Mouse (Mus musculus): Measurements from ENCODE around the gene Gpr1. TPM values are rescaled to one million over a fixed set of nuclear protein-coding genes. Genes with fewer than 3 reads are reported as not detected.
A peak's percentile ranks its signal among the peaks of the same experiment; 100 is the strongest.

The Gpr1 gene
- total RNA-seq, 1 experiment = 1.3 TPM

- Histone ChIP-seq H3K4me3 (ENCODE audit: insufficient read depth in 1 of 2, low read depth in 1 of 2, low read length in 2 of 2, poor library complexity in 1 of 2, severe bottlenecking in 1 of 2) (peak overlapping the region; percentile 39 to 46), H3K4me1 (ENCODE audit: control insufficient read depth in 2 of 2, insufficient read depth in 2 of 2, low read length in 2 of 2, poor library complexity in 1 of 2) (peaks cover 0 to 19% of the 10 kb centered on the region in 2 experiments; a peak in 2 of 4 replicates), H3K9me3 (ENCODE audit: control insufficient read depth, insufficient read depth, low read depth, low read length) (no peaks in the 10 kb centered on the region), H3K9ac (ENCODE audit: insufficient read depth, low read depth, low read length, poor library complexity, severe bottlenecking) (peak overlapping the region; percentile 41; the same call in 1 of the 2 replicates), H3K27ac (ENCODE audit: insufficient read depth, low read depth, low read length, poor library complexity, severe bottlenecking) (peak overlapping the region; percentile 78), H3K36me3 (ENCODE audit: control insufficient read depth, insufficient read depth, low read length, poor library complexity, severe bottlenecking) (peaks cover under 1% of the 10 kb centered on the region)
- no peak for DNase-seq (ENCODE audit: low read depth, low spot score)
- in situ Hi-C loops (cut with MboI; ENCODE audit: low sequenced_read_pairs in 2 of 2, unreplicated experiment in 2 of 2) = no loop called here
- TF ChIP-seq MAFK (IDR thresholded peaks at IDR 0.05; ENCODE audit: insufficient read depth, low read depth, low read length) = no peak
These were observed 669 bp downstream of the Gpr1 start for GRCm38 (mm10) chr1:63213478-63214270.

DNA sequence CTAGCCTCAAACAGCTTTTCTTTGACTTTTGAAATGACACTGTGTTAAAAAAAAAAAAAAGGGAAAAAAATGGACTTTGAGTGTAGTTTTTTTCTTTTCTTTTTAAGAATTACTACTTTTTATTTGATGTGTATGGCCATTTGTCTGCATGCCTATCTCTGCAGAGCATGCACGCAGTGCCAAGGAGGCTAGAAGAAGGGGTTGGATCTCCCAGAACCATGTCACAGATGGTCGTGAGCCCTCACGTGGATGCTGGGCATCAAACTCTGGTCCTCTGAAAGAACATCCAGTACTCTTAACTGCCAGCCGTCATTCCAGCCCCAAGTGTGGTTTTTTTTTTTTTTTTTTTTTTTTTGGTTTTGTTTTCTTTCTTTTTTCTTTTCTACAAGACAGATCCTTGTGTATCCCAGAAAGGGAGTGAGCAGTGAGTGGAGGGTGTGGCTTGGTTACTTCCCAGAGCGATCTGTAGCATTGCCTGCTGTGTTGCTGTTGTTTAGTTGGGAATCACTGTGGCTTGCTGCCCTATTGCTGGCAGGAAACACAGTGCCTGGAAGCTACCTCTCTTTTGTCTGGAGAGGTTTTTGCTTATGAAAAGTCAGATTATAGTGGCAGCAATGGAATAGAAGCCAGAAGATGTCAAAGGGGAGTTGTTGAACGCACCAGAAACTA lies 4.3 kb downstream of the Gpr1 start:
- Histone ChIP-seq H3K4me3 (ENCODE audit: insufficient read depth in 1 of 2, low read depth in 1 of 2, low read length in 2 of 2, poor library complexity in 1 of 2, severe bottlenecking in 1 of 2) (peak overlapping the region in 1 of 2 experiments; percentile 17; a peak in 1 of 4 replicates), H3K4me1 (ENCODE audit: control insufficient read depth in 2 of 2, insufficient read depth in 2 of 2, low read length in 2 of 2, poor library complexity in 1 of 2) (peaks cover 6 to 18% of the 10 kb centered on the region in 2 experiments), H3K9ac (ENCODE audit: insufficient read depth, low read depth, low read length, poor library complexity, severe bottlenecking) (no peak overlapping the region), H3K36me3 (ENCODE audit: control insufficient read depth, insufficient read depth, low read length, poor library complexity, severe bottlenecking) (no peaks in the 10 kb centered on the region; the same call in 1 of the 2 replicates), H3K9me3 (ENCODE audit: control insufficient read depth, insufficient read depth, low read depth, low read length) (no peaks in the 10 kb centered on the region), H3K27ac (ENCODE audit: insufficient read depth, low read depth, low read length, poor library complexity, severe bottlenecking) (peak overlapping the region; percentile 72; the same call in 1 of the 2 replicates)
- DNase-seq (ENCODE audit: low read depth, low spot score) = no peak
- in situ Hi-C loops (cut with MboI; ENCODE audit: low sequenced_read_pairs in 2 of 2, unreplicated experiment in 2 of 2) = no loop called here
- TF ChIP-seq HCFC1 (IDR thresholded peaks at IDR 0.05; ENCODE audit: borderline replicate concordance, insufficient read depth, low read length) = peak; percentile 35; the same call in 1 of the 2 replicates
- peak; percentile 90 for TF ChIP-seq ZNF384 (IDR thresholded peaks at IDR 0.05; ENCODE audit: low read depth, low read length)
- no peak for TF ChIP-seq ZC3H11A (IDR thresholded peaks at IDR 0.05; ENCODE audit: borderline replicate concordance, low read depth, low read length)
- no peak for TF ChIP-seq CHD2 (IDR thresholded peaks at IDR 0.05; ENCODE audit: low read depth, low read length)

DNA sequence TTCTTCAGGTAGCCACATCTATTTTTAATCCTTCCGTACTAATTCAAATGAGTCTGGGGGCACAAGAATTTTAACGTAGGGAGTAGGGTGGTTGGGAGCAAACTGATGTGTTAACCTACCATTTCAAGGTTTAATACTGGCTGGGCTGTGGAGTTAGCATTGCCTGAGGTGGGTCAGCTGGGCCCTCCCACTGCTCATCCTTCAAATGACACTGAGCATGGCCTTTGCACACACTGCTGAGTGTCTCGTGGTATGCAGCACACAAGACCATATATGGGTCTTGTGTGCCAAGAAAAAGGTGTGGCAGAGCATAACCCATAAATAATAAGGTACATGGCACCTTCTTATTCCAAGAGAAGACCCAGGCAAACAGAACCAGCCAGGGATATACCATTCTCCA lies 6.7 kb downstream of the Gpr1 start:
- in situ Hi-C loops (cut with MboI; ENCODE audit: low sequenced_read_pairs in 2 of 2, unreplicated experiment in 2 of 2) = no loop called here
- Histone ChIP-seq H3K9me3 (ENCODE audit: control insufficient read depth, insufficient read depth, low read depth, low read length) (no peaks in the 10 kb centered on the region), H3K9ac (ENCODE audit: insufficient read depth, low read depth, low read length, poor library complexity, severe bottlenecking) (no peak overlapping the region), H3K4me1 (ENCODE audit: control insufficient read depth in 2 of 2, insufficient read depth in 2 of 2, low read length in 2 of 2, poor library complexity in 1 of 2) (peaks cover 6 to 20% of the 10 kb centered on the region in 2 experiments), H3K27ac (ENCODE audit: insufficient read depth, low read depth, low read length, poor library complexity, severe bottlenecking) (no peak overlapping the region; the same call in 1 of the 2 replicates), H3K36me3 (ENCODE audit: control insufficient read depth, insufficient read depth, low read length, poor library complexity, severe bottlenecking) (no peaks in the 10 kb centered on the region; the same call in none of the 2 replicates), H3K4me3 (ENCODE audit: insufficient read depth in 1 of 2, low read depth in 1 of 2, low read length in 2 of 2, poor library complexity in 1 of 2, severe bottlenecking in 1 of 2) (no peak overlapping the region)
- TF ChIP-seq ZC3H11A (IDR thresholded peaks at IDR 0.05; ENCODE audit: borderline replicate concordance, low read depth, low read length) (no peak), HCFC1 (IDR thresholded peaks at IDR 0.05; ENCODE audit: borderline replicate concordance, insufficient read depth, low read length) (no peak), CHD2 (IDR thresholded peaks at IDR 0.05; ENCODE audit: low read depth, low read length) (no peak), MAFK (IDR thresholded peaks at IDR 0.05; ENCODE audit: insufficient read depth, low read depth, low read length) (no peak), ZNF384 (IDR thresholded peaks at IDR 0.05; ENCODE audit: low read depth, low read length) (no peak)
- no peak for DNase-seq (ENCODE audit: low read depth, low spot score)

DNA sequence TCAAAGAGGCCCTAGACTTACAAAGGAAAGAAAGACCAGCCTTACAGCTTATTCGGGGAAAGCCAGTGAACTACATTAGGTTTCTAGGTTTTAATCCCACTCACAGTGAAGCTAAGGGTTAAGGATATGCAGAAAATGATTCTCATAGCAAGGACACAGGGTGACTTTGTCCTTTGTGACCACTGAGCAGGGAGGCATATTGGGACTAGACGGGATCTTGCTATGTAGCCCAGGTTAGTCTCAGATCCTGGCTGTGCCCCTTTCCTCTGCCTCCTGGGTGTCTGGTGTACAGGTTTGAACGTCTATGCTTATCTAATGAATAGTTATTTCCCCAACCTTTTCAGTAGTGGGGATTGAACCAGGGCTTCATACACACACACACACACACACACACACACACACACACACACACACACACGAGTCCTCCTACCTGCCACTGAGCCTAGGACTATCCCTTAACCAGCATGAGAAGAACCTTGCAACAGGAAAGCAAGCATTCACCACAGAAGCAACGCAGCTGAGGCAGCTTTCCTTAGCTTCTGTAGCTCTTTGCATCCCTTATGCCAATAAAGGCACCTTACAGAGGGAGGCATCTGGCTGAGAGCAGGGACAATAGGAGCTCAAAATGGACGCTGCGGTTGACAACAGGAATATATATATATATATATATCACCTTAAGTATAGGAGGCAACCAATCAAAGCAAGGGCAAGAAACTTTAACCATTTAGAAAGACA lies 9.5 kb downstream of the Gpr1 start:
- no peak for DNase-seq (ENCODE audit: low read depth, low spot score)
- in situ Hi-C loops (cut with MboI; ENCODE audit: low sequenced_read_pairs in 2 of 2, unreplicated experiment in 2 of 2) = no loop called here
- Histone ChIP-seq H3K4me3 (ENCODE audit: insufficient read depth in 1 of 2, low read depth in 1 of 2, low read length in 2 of 2, poor library complexity in 1 of 2, severe bottlenecking in 1 of 2) (no peak overlapping the region; a peak in 2 of 4 replicates), H3K4me1 (ENCODE audit: control insufficient read depth in 2 of 2, insufficient read depth in 2 of 2, low read length in 2 of 2, poor library complexity in 1 of 2) (peaks cover 6 to 13% of the 10 kb centered on the region in 2 experiments), H3K27ac (ENCODE audit: insufficient read depth, low read depth, low read length, poor library complexity, severe bottlenecking) (peak overlapping the region; percentile 61; the same call in 1 of the 2 replicates), H3K9me3 (ENCODE audit: control insufficient read depth, insufficient read depth, low read depth, low read length) (no peaks in the 10 kb centered on the region), H3K36me3 (ENCODE audit: control insufficient read depth, insufficient read depth, low read length, poor library complexity, severe bottlenecking) (no peaks in the 10 kb centered on the region; the same call in none of the 2 replicates), H3K9ac (ENCODE audit: insufficient read depth, low read depth, low read length, poor library complexity, severe bottlenecking) (peak overlapping the region; percentile 34; the same call in 1 of the 2 replicates)
- TF ChIP-seq CHD2 (IDR thresholded peaks at IDR 0.05; ENCODE audit: low read depth, low read length) (no peak), ZC3H11A (IDR thresholded peaks at IDR 0.05; ENCODE audit: borderline replicate concordance, low read depth, low read length) (no peak), ZNF384 (IDR thresholded peaks at IDR 0.05; ENCODE audit: low read depth, low read length) (no peak), HCFC1 (IDR thresholded peaks at IDR 0.05; ENCODE audit: borderline replicate concordance, insufficient read depth, low read length) (no peak), MAFK (IDR thresholded peaks at IDR 0.05; ENCODE audit: insufficient read depth, low read depth, low read length) (no peak)

All from ES-E14 (cell line).